Mouse (Mus musculus) stomach, embryonic 16.5 days (tissue): ENCODE measurements around the gene Pak1ip1. TPM values are rescaled to one million over a fixed set of nuclear protein-coding genes. Genes with fewer than 3 reads are reported as not detected.
"Not testable (repeated sequence)": the region's sequence is repeated elsewhere in the genome, so short reads cannot be mapped to it uniquely, and the experiment has no call there.

Experiments
- ATAC-seq: fragments of 200-750 bp; cut with Nextera tagmentation; 2 replicates; pipeline ENCODE4 v1.8.0; 2017; ENCODE audit warnings: moderate number of reproducible peaks, moderate TSS enrichment; ENCODE audit not compliant: insufficient read depth, low FRiP score
- H3K27ac ChIP-seq: fragments of 300-500 bp; sonication (generic); 2 replicates; pipeline ENCODE4 v1.5.1; 2014; ENCODE audit warnings: low read length
- H3K27me3 ChIP-seq: fragments of 300-500 bp; sonication (generic); 2 replicates; pipeline ENCODE4 v1.6.1; 2014; ENCODE audit warnings: low read length, control low read depth, mixed read lengths; ENCODE audit not compliant: control insufficient read depth, insufficient read depth
- H3K36me3 ChIP-seq: fragments of 300-500 bp; sonication (generic); 2 replicates; pipeline ENCODE4 v1.6.1; 2014; ENCODE audit warnings: low read length; ENCODE audit not compliant: control insufficient read depth, insufficient read depth
- H3K4me1 ChIP-seq: fragments of 300-500 bp; sonication (generic); 2 replicates; pipeline ENCODE4 v1.6.1; 2014; ENCODE audit warnings: low read length, control low read depth, mixed read lengths; ENCODE audit not compliant: control insufficient read depth, insufficient read depth
- H3K4me2 ChIP-seq: fragments of 300-500 bp; sonication (generic); 2 replicates; pipeline ENCODE4 v1.6.1; 2014; ENCODE audit warnings: low read depth, low read length, mixed read lengths
- H3K4me3 ChIP-seq: fragments of 300-500 bp; sonication (generic); replicated peaks from 2 replicates; pipeline ENCODE4 v1.5.1; 2014; ENCODE audit warnings: mild to moderate bottlenecking, low read length
- H3K9ac ChIP-seq: fragments of 300-500 bp; sonication (generic); 2 replicates; pipeline ENCODE4 v1.6.1; 2014; ENCODE audit warnings: low read length
- H3K9me3 ChIP-seq: fragments of 300-500 bp; sonication (generic); replicated peaks from 2 replicates; pipeline ENCODE4 v1.6.1; 2016; ENCODE audit warnings: low read length, control low read depth; ENCODE audit not compliant: control insufficient read depth
- WGBS: fragments of 180-500 bp; shearing (Covaris S2); extraction: QIAGEN DNeasy Blood & Tissue Kit; methylation state at CpG from one replicate; pipeline ENCODE4 v1.1.7; 2014; 5-methylcytosine and 5-hydroxymethylcytosine counted together
- polyA plus RNA-seq: library from polyadenylated mRNA; unstranded; fragments of >200 nt; fragmentation: Nextera tagmentation; extraction: Ambion mirVana; gene quantifications from 2 replicates; pipeline ENCODE4 v1.2.1, GENCODE M21; 2015

Pak1ip1 gene
- polyA plus RNA-seq, 1 experiment from 2014 or later = 68.0 TPM

DNA sequence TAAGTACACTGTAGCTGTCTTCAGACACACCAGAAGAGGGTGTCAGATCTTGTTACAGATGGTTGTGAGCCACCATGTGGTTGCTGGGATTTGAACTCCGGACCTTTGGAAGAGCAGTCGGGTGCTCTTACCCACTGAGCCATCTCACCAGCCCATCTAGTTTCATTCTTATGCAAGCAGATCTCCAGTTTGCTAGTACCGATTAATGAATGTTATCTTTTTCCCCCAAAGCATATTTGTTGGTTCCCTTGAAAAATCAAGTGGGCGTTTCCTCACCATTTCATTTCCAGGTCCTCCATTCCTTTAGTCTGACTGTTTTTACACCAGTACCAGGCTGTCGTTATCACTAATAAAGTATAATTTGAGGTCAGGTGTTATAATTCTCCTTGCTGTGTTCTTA lies 2.3 kb upstream of the Pak1ip1 start:
- H3K9ac ChIP-seq, H3K36me3 ChIP-seq, ATAC-seq, H3K27me3 ChIP-seq, H3K27ac ChIP-seq, H3K4me3 ChIP-seq, H3K9me3 ChIP-seq, H3K4me2 ChIP-seq: not testable (repeated sequence)
- H3K4me1 ChIP-seq = peaks cover 21% of the 10 kb centered on the region
- 81% methylated on average over 5 of the region's 5 CpGs for WGBS

DNA sequence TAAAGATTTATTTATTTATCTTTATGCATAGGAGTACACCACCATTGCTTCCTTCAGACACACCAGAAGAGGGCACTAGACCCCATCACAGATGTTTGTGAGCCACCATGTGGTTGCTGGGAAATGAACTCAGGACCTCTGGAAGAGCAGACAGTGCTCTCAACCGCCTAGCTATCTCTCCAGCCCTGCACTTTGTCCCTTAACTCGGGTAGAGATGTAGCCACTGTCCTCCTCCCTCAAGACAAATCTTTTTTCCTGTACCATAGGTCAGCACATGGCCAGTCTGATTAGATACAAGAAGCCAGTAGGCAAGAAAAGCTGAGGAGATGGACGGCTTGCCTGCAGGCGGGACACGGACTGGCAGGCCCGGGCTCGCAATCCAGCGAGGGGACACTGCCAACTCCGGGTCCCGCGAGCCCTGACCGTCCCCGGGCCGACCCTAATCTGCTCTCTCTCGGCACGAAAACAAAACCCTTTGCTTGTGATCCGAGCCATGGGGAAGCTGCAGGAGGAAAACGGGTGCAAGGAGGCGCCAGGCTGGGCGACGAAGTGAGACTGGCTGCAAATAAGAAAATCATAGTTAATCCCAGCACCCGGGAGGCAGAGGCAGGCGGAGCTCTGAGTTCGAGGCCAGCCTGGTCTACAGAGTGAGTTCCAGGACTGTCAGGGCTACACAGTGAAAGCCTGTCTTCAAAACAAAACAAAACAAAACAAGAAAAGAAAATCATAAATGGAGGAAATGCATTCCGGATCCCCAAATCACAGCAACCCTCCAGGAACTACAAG lies 490 bp upstream of the Pak1ip1 start:
- Histone ChIP-seq H3K4me3 (peak overlapping the region; percentile 100), H3K4me2 (peak overlapping the region; percentile 83), H3K9me3 (no peaks in the 10 kb centered on the region), H3K27ac (peak overlapping the region; percentile 100), H3K4me1 (peaks cover 15% of the 10 kb centered on the region), H3K27me3 (no peaks in the 10 kb centered on the region), H3K36me3 (no peaks in the 10 kb centered on the region), H3K9ac (peak overlapping the region; percentile 95)
- ATAC-seq = peak; percentile 22; the same call in 1 of the 2 replicates
- WGBS = under 1% methylated on average over 25 of the region's 25 CpGs

DNA sequence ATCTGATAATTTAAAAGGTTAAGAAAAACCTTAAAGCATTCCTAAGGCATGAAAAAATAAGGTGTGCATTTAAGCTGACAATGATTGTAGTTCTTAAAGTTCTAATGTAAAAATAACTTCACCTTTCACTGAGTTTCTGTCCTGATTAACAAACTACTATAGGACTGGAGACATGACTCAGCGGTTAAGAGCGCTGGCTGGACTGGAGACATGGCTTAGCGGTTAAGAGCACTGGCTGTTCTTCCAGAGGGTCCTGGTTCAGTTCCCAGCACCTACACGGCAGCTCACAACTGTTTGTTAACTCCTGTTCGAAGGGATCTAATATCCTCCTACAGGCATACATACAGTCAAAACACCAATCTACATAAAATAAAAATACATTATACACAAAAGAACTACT lies 1.2 kb downstream of the Pak1ip1 start:
- Histone ChIP-seq H3K36me3 (peaks cover 9% of the 10 kb centered on the region; the same call in 1 of the 2 replicates), H3K27ac (no peak overlapping the region), H3K4me3 (peak overlapping the region; percentile 23), H3K4me2 (peak overlapping the region; percentile 90), H3K9me3 (no peaks in the 10 kb centered on the region), H3K27me3 (no peaks in the 10 kb centered on the region), H3K4me1 (peaks cover 14% of the 10 kb centered on the region), H3K9ac (no peak overlapping the region)
- ATAC-seq = no peak
- 80% methylated on average over 5 of the region's 5 CpGs for WGBS

DNA sequence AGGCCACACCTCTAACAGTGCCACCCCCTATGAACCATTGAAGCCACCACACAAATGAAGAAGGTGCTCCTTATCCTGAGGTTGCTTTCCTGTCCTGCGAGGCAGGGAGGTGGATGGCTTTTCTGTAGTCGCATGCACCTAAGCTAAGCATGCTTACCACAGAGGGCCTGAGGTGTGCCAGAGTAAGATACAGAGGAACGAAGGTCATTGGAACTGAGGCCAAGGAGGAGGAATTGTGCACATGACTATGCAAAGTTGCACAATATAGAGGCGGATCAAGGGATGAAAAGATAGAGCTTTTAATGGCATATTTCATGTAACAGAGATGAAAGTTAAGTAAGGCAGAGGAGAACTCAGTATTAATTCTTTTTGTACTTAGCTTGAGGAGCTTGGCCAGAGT lies 5.4 kb downstream of the Pak1ip1 start:
- Histone ChIP-seq H3K9me3 (no peaks in the 10 kb centered on the region), H3K4me3 (no peak overlapping the region), H3K27ac (no peak overlapping the region), H3K27me3 (no peaks in the 10 kb centered on the region), H3K9ac (no peak overlapping the region), H3K36me3 (peaks cover 39% of the 10 kb centered on the region), H3K4me2 (no peak overlapping the region), H3K4me1 (peaks cover 7% of the 10 kb centered on the region; the same call in 1 of the 2 replicates)
- WGBS = 96% methylated on average over 4 of the region's 4 CpGs
- ATAC-seq = no peak

DNA sequence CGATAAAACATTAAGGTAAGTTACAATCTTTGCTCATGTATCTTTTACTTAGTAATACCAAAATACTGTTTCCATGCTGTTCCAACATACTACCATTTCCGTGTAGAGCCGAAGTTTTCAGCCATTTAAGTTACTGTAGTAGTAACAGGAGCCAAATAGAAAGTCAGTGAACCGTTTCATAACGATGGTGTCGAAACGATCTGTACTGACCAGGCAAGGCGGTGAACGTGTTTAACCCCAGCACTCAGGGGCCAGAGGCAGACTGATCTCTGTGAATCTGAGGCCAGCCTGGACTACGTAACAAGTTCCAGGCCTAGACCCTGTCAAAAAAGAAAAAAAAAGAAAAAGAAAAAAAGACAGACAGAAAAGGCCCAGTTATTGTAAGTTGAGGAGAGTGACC lies 7.4 kb downstream of the Pak1ip1 start:
- Histone ChIP-seq H3K9me3 (no peaks in the 10 kb centered on the region), H3K4me3 (no peak overlapping the region), H3K27ac (no peak overlapping the region), H3K36me3 (peaks cover 47% of the 10 kb centered on the region), H3K27me3 (no peaks in the 10 kb centered on the region), H3K9ac (no peak overlapping the region), H3K4me1 (no peaks in the 10 kb centered on the region), H3K4me2 (no peak overlapping the region)
- WGBS = 94% methylated on average over 10 of the region's 10 CpGs
- no peak for ATAC-seq

DNA sequence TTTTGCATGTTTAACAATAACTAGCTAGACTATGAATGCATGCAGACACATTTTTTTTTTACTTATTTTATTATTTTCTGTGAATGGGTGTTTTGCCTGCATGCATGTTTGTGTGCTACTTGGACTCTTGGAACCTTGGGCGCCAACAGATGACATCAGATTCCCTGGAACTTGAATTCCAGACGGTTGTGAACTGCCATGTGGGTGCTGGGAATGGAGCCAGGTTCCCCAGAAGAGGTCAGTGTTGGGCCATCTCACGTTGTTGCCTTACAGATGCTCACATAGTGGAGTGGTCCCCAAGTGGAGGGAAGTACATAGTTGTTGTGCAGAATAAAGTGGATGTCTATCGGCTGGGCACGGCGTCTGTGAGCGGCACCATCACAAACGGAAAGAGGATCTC lies 8.1 kb downstream of the Pak1ip1 start:
- H3K4me1 ChIP-seq = no peaks in the 10 kb centered on the region
- H3K27me3 ChIP-seq = no peaks in the 10 kb centered on the region
- ATAC-seq = no peak
- no peaks in the 10 kb centered on the region for H3K9me3 ChIP-seq
- H3K9ac ChIP-seq = no peak overlapping the region
- H3K36me3 ChIP-seq = peaks cover 47% of the 10 kb centered on the region
- H3K4me3 ChIP-seq = no peak overlapping the region
- no peak overlapping the region for H3K27ac ChIP-seq
- no peak overlapping the region for H3K4me2 ChIP-seq
- 81% methylated on average over 8 of the region's 8 CpGs for WGBS

DNA sequence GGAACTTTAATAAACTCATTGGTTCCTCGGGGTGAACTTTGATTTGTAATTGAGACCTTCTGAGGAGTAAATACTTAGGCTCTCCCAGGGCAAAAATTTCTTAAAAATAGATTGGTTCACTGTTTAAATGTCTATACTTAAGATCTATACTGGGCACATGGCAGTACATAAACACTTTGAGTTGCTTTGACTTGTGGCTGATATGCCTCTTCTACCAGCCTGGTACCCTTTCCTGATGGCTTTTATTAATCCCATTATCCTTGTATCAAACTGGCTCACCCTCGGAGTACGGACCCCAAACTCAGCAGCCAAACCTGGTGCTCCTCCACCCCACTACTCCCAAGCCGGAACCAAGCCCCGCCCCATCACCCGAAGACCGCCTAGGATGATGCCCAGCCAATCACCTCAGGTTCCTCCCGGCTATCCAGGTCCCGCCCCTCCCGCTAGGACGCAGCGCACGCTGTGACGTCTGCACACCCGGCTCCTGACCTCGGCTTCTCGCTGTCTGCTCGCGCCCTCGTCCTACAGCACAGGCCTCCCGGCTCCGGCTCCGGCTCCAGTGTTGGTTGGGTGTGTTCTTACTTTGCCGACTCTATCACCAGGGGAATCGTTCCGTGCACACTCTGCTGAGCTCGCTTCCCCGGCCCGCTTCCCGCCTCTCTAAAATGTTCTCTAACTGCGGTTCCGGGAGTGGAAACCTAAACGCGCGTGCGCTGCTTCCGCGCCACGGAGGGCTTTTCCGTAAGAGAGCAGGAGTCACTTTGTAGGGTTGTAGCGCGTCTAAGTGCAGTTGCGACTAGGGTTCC lies 15.2 kb downstream of the Pak1ip1 start, which contains the start of gene Tmem14c:
Gene Tmem14c (plus strand): TSS at position 464 of the 806 bp plus-strand sequence.
- H3K36me3 ChIP-seq = peaks cover 13% of the 10 kb centered on the region; the same call in 1 of the 2 replicates
- H3K4me1 ChIP-seq = peaks cover 14% of the 10 kb centered on the region
- H3K9me3 ChIP-seq = no peaks in the 10 kb centered on the region
- peak within 1 kb of the TSS; percentile 69 for H3K4me3 ChIP-seq
- H3K4me2 ChIP-seq = peak within 1 kb of the TSS; percentile 81
- under 1% methylated on average over 43 of the region's 43 CpGs for WGBS
- H3K27ac ChIP-seq = peak within 1 kb of the TSS; percentile 95
- peak; percentile 98 for ATAC-seq
- no peaks in the 10 kb centered on the region for H3K27me3 ChIP-seq
- H3K9ac ChIP-seq = peak within 1 kb of the TSS; percentile 82

DNA sequence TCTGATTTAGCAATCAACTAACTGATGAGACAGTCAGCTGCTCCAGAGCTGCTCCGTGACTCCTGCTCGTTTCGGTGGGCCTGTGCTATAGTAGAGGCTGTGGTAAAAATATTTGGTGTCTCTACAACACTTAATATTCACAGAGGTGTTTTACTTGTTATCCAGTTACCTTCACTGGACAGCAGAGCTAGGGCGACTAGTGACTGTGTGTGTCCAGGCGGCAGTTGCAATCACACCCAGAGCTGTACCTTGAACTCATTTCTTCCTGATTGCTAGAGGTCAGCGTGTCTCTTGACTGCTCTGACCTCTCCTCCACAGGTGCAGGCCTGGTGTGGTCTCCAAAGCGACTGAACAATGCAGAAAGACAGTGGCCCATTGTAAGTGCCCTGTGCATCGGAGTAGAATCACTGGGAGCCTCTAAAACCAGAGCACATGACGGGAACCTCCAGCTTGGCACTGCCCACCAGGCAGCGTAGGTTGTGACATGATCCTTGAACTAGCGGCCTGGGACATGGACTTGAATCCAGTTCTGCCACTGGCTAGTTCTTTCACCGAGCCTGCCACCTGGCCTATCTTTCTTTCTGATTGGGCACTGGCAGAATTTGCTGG lies 16.1 kb downstream of the Pak1ip1 start:
- 34% methylated on average over 12 of the region's 12 CpGs for WGBS
- Histone ChIP-seq H3K9me3 (no peaks in the 10 kb centered on the region), H3K36me3 (peaks cover 9% of the 10 kb centered on the region; the same call in 1 of the 2 replicates), H3K9ac (peak overlapping the region; percentile 82), H3K27me3 (no peaks in the 10 kb centered on the region), H3K27ac (peak overlapping the region; percentile 95), H3K4me1 (peaks cover 14% of the 10 kb centered on the region), H3K4me2 (peak overlapping the region; percentile 81), H3K4me3 (peak overlapping the region; percentile 69)
- no peak for ATAC-seq
